Mouse (Mus musculus) left cerebral cortex, postnatal 14 days (tissue): ENCODE measurements around the gene Washc1. TPM values are rescaled to one million over a fixed set of nuclear protein-coding genes. Genes with fewer than 3 reads are reported as not detected.
A peak's percentile ranks its signal among the peaks of the same experiment; 100 is the strongest.
"Not testable (repeated sequence)": the region's sequence is repeated elsewhere in the genome, so short reads cannot be mapped to it uniquely, and the experiment has no call there.

ENCODE experiments used
- DNase-seq, 2 experiments: peaks; one replicate each; pipeline ENCODE4 v3.0.0; 2021 to 2022; ENCODE audit warnings: low spot score in 2 of 2, mixed read lengths in 1 of 2
- intact Hi-C: fragments of 180-260 bp; cut with DNase I; formaldehyde crosslinking; loops from one replicate; pipeline ENCODE4 v1.15.1; 2025
- long read RNA-seq, 2 experiments: library from polyadenylated mRNA; stranded (forward); transcript quantifications; one replicate each; pipeline ENCODE4 v2.0.0; 2021
- total RNA-seq, 2 experiments: library from RNA; stranded (reverse); gene quantifications; 2 replicates each; pipeline ENCODE4 v1.2.3; 2021

Washc1 gene
- 10 to 100 TPM; 43.5 to 43.9 TPM for total RNA-seq
- long read RNA-seq, experiment 1, transcript Washc1-202 (11 exons, 1,831 nt): major isoform, 7 of 17 reads
- long read RNA-seq, experiment 1, transcript Washc1-201 (11 exons, 2,905 nt): major isoform, 7 of 17 reads
- long read RNA-seq, experiment 1, partial matches to known transcripts: 3 of 17 reads
- long read RNA-seq, experiment 1, other reads (novel, unspliced or antisense): 0 of 17 reads
- long read RNA-seq, experiment 2, transcript Washc1-202 (11 exons, 1,831 nt): major isoform, 9 of 17 reads
- long read RNA-seq, experiment 2, transcript Washc1-201 (11 exons, 2,905 nt): minor isoform, 5 of 17 reads
- long read RNA-seq, experiment 2, partial matches to known transcripts: 2 of 17 reads
- long read RNA-seq, experiment 2, other reads (novel, unspliced or antisense): 1 of 17 reads

DNA sequence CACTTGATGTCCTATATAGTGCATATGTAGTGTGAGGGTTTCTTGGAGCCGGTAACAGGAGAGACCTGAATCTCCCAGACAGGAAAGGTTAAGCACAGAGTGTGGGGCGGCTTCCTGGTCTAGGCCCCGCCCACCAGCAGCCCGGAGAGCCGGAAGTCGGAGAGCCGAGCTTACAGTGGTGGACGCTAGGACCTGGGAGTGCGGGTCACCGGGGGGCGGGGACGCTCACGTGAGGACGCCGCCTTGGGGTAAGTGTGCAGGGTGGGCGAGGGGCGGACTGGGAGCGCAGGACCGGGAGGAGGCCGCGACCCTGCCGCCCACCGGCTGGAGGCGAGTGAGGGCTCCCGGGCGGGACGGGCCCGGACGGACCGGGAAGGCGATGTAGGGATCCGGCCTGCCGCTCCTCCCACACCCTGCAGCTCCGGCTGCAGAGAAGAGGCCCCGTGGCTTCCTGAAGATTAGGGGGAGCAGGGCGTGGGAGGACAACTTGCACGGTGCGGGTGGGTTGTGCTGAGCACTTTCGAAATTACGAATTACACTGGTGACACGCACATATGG lies at the start of gene Washc1:
Gene Washc1, plus strand, starts transcription at position 144 of the 558 bp plus-strand sequence.
- DNase-seq: peak; percentile 87 to 90
- intact Hi-C loops: no loop called here

- intact Hi-C loops: no loop called here
- no peak for DNase-seq
Measured at GRCm38 (mm10) chr17:66065115-66065514, 46.2 kb upstream of the Washc1 start.

GRCm38 (mm10) chr17:66069036-66069435 lies 42.3 kb upstream of the Washc1 start:
- DNase-seq, intact Hi-C loops: not testable (repeated sequence)

GRCm38 (mm10) chr17:66073971-66074370 lies 37.4 kb upstream of the Washc1 start:
- DNase-seq: no peak
- intact Hi-C loops: loop anchor here (10.0 kb wide), 1 partner anchor 209 kb away; no protein-coding TSS in a partner anchor

GRCm38 (mm10) chr17:66075827-66076173 lies 35.5 kb upstream of the Washc1 start:
- intact Hi-C loops: loop anchor here (10.0 kb wide), 1 partner anchor 211 kb away; no protein-coding TSS in a partner anchor
- DNase-seq: no peak

GRCm38 (mm10) chr17:66076174-66076927 lies 35.0 kb upstream of the Washc1 start:
- peak; percentile 30 to 53 for DNase-seq
- intact Hi-C loops: loop anchor here (10.0 kb wide), 1 partner anchor 212 kb away; no protein-coding TSS in a partner anchor

GRCm38 (mm10) chr17:66076934-66077333 lies 34.4 kb upstream of the Washc1 start, which contains the start of gene Ankrd12:
Gene Ankrd12 (minus strand): TSS chr17:66077089.
- intact Hi-C loops: loop anchor here (10.0 kb wide), 1 partner anchor 212 kb away; no protein-coding TSS in a partner anchor
- DNase-seq: peak; percentile 96 to 97

- no peak for DNase-seq
- intact Hi-C loops: loop anchor here (10.0 kb wide), 1 partner anchor 213 kb away; no protein-coding TSS in a partner anchor
Measured at GRCm38 (mm10) chr17:66077437-66077850, 33.9 kb upstream of the Washc1 start.

DNA sequence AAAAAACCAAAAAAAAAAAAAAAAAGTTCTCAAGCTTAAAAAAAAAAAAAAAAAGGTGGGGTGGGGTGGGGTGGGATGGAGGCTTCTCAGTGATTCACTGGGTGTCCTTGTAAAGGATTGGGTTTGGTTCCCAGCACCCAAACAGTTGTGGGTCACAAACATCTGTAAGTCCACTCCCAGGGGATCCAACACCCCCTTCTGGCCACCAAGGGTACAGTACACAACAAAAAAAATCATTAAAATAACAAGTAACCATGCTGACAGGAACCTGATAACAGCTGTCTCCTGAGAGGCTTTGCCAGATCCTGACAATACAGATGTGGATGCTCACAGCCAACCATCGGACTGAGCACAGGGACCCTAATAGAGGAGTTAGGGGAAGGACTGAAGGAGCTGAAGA lies 26.9 kb upstream of the Washc1 start:
- no peak for DNase-seq

GRCm38 (mm10) chr17:66085038-66085437 lies 26.3 kb upstream of the Washc1 start:
- intact Hi-C loops: no loop called here
- DNase-seq: no peak

More for the DNA sequence above, 26.9 kb upstream of the Washc1 start:
- intact Hi-C loops: no loop called here

- intact Hi-C loops: no loop called here
- no peak for DNase-seq
Measured at GRCm38 (mm10) chr17:66090251-66090650, 21.1 kb upstream of the Washc1 start.

DNA sequence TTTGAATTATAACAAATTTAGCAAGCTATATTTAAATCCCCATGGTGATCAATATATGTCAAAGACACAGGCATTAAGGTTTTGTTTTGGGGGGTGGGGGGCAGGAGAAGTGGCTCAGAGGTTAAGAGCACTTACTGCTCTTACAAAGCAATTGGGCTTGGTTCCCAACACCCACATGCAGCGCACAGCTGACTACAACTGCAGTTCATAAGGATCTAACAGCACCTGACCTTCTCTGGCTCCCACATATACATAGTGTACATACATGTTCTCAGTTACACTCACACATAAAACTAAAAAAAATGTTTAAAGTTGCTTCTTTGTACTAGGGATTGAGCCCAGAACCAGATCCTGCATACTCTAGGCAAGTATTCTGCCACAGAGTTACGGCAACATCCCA lies 20.0 kb upstream of the Washc1 start:
- no peak for DNase-seq
- intact Hi-C loops: no loop called here

GRCm38 (mm10) chr17:66092065-66092464 lies 19.3 kb upstream of the Washc1 start:
- DNase-seq: no peak
- intact Hi-C loops: no loop called here

GRCm38 (mm10) chr17:66092664-66093063 lies 18.7 kb upstream of the Washc1 start:
- intact Hi-C loops: no loop called here
- DNase-seq: no peak

DNA sequence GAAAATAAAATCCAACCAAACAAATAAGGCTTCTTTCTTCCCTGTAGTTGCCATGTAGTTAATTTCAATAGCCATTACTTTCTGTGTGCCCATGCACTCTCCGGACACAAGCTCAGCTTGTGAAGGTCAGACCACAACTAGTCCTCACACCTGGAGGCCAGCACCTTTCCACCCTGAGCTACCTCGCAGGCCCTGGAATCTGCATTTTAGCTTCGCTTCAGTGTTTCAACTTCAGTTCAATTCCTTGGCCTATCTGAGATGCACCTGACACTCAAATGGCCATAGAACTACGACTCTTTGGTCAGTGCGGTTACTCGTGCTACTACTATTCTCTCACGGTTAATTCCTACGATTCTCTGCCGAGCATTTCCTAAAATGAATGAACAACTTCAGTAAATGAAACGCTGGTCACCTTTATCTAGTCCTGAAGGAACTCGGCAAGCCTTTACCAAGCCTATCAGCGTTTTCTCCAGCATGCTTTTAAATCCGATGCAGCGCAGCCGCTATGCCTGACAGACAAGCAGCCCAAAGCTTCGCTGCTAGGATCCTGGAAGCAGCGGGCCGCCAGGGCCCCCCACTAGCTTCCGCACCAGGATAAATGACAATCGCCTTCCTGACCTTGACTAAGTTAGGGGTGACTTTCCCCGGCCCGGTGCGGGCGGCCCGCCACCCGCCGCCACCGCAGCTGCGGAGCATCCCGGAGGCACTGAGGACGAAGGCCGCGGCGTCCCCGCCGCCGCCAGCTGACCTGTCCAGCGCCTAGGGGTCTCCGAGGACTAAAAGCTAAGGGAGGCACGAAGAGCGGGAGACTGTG lies 10.6 kb upstream of the Washc1 start:
- intact Hi-C loops: loop anchor here (10.0 kb wide), 2 partner anchors 146 to 486 kb away; partner anchors contain the start of genes Twsg1 and Vapa
- no peak for DNase-seq

DNA sequence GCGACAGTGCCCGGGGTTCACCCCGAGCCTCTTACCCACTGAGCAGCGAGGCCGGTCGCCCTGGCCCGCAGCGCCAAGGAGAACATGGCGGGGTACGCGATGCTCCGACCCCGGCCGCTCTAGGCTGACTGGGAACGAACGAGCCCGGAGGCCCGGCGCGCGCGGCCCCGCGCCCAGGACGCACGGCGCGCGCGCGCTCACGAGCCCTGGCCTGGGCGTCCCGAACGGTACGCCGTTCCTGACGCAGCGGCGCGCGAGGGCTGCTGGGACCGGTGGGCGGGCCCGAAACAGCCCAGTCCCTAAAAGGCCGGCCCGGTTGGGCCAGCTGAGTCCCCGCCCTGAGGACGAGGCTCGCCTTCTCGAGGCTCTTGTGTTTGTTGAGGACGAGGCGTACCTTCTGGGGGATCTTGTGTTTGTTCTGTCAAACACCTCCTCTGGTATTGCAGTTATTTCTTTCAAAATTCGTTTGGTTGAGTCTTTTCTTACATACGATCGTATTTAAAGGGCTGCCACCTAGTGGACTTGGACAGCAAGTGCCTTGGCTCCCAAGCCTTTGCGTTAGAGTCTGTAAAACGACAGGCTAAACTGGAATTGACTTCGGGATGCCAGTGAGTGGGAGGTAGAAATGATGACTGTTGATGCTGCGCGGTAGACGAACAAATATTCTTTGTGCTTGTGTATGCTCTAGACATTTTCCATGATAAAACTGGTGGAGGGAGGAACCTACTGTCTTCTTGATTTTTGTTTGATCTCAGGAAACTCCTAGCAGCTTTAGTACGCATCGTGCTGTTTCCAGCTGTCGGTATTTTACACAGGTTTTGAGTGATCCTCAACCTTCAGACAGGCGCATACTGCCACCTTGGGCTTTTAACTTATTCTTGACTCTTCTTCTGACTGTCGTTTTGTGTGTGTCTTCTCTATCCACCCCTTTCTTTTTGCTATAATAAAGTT lies 9.7 kb upstream of the Washc1 start, which contains the start of gene Ndufv2:
Gene Ndufv2, minus strand, starts transcription at position 180 of the 951 bp plus-strand sequence.
- DNase-seq: peak; percentile 91 to 92
- intact Hi-C loops: loop anchor here (10.0 kb wide), 2 partner anchors 147 to 487 kb away; partner anchors contain the start of genes Twsg1 and Vapa

GRCm38 (mm10) chr17:66104076-66104475 lies 7.3 kb upstream of the Washc1 start:
- intact Hi-C loops: loop anchor here (10.0 kb wide), 2 partner anchors 149 to 489 kb away; partner anchors contain the start of genes Twsg1 and Vapa
- no peak for DNase-seq
